Mouse (Mus musculus) embryonic stem cell, embryonic (primary cell): Measurements from ENCODE around the gene Gm10643.

Source experiments
- CTCF ChIA-PET, 4 experiments: fragments of 300-600 bp in 2 of 4; fragments of 350-600 bp in 2 of 4; sonication (Branson Sonifier 250); formaldehyde crosslinking; loops; one replicate each; lab custom pipeline; 2022; ENCODE audit warnings: inconsistent platforms in 2 of 4; lab: Charles Lee
- POLR2A ChIA-PET, 4 experiments: fragments of 300-600 bp in 2 of 4; fragments of 350-600 bp in 2 of 4; sonication (Branson Sonifier 250); formaldehyde crosslinking; loops; one replicate each; lab custom pipeline; 2022; ENCODE audit warnings: antibody characterized with exemption in 4 of 4, inconsistent platforms in 1 of 4; lab: Charles Lee

The Gm10643 gene

GRCm38 (mm10) chr8:84065037-84065436 is at the start of gene Gm10643:
Gene Gm10643 (minus strand): TSS chr8:84065137.
- ChIA-PET CTCF (interaction anchor here in 2 of 4 experiments (1.3 to 1.5 kb wide), 3 partner anchors 26 kb away, joined by 3 to 5 read pairs (median 3); no protein-coding TSS in a partner anchor), POLR2A (interaction anchor here in 2 of 4 experiments (0.8 to 4.5 kb wide), 6 partner anchors 7 to 64 kb away, joined by 3 to 88 read pairs (median 15); partner anchors contain the start of genes 1700067K01Rik (in 1 of the 2), Il27ra (in 1 of the 2) and Rln3 (in 1 of the 2))

GRCm38 (mm10) chr8:84106216-84107040 is 41.5 kb upstream of the Gm10643 start:
- ChIA-PET POLR2A (interaction anchor here in 3 of 4 experiments (0.6 to 2.5 kb wide), 8 partner anchors 11 to 254 kb away, joined by 3 to 14 read pairs (median 6); partner anchors contain the start of gene Podnl1 (in 1 of the 3)), CTCF (interaction anchor here in 1 of 4 experiments (0.6 kb wide), 1 partner anchor 207 kb away, joined by 3 read pairs; no protein-coding TSS in a partner anchor)

DNA sequence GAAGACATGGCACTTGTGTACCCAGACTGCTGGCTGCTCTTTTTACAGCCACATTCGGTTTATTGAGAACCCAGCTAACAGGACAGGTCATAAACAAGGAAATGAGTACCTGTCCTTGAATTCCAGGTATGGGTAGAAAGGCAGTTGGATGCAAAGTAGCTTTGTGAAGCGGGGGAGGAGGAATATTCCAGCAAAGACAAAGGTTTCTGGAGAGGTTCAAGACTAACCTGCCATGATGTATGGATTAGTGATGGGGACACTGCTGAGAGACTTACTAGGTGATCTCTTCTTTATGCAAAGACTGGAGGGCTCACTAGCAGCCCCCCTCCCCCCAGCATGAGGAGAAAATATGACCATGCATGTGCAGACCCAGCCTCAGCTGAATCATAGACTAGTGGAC is 40.7 kb upstream of the Gm10643 start:
- CTCF ChIA-PET: interaction anchor here in 1 of 4 experiments (0.6 kb wide), 1 partner anchor 823 kb away, joined by 5 read pairs; no protein-coding TSS in a partner anchor
- POLR2A ChIA-PET: interaction anchor here in 3 of 4 experiments (1.2 to 3.2 kb wide), 17 partner anchors 9 to 396 kb away, joined by 3 to 18 read pairs (median 7); partner anchors contain the start of genes Ccdc130 (in 1 of the 3) and Podnl1 (in 1 of the 3)

- CTCF ChIA-PET: interaction anchor here in 3 of 4 experiments (0.6 to 1.7 kb wide), 22 partner anchors 8 to 824 kb away, joined by 3 to 9 read pairs (median 4); partner anchors contain the start of genes Asf1b (in 1 of the 3), Ccdc130 (in 1 of the 3), Gm10644 (in 1 of the 3) and Il27ra (in 1 of the 3)
Measured at GRCm38 (mm10) chr8:84104697-84105609, 40.0 kb upstream of the Gm10643 start, which contains the start of gene Dcaf15. Gene Dcaf15 (minus strand): TSS chr8:84104768.

DNA sequence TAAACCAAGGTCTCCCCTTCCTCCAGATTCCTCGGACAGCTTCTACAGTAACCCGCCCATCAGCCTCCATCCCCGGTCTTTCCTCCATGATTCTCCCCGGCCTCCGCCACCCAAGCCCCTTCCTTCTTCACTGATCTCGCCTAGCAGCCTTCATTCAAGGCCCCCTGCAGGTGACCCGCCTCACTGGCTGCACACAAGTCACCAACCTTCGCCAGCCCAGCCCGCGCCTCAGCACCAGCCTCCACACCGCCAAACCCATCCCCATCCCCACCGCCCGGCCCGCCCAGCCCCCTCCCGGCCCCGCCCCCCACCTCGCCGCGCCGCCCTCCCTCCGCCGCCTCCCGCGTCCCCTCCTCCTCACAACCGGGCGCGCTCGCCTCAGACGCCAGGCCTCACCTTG is 39.3 kb upstream of the Gm10643 start:
- POLR2A ChIA-PET: interaction anchor here (0.6 to 3.2 kb wide), 101 partner anchors 8 to 1401 kb away, joined by 3 to 59 read pairs (median 4); partner anchors contain the start of genes Rfx1 (in 3 of the 4), 4930432K21Rik (in 2 of the 4), Mri1 (in 2 of the 4) and Rln3 (in 2 of the 4)
- CTCF ChIA-PET: interaction anchor here in 3 of 4 experiments (0.6 to 1.7 kb wide), 21 partner anchors 8 to 626 kb away, joined by 3 to 9 read pairs (median 4); partner anchors contain the start of genes Asf1b (in 1 of the 3), Ccdc130 (in 1 of the 3), Gm10644 (in 1 of the 3) and Il27ra (in 1 of the 3)

More at GRCm38 (mm10) chr8:84104697-84105609, 40.0 kb upstream of the Gm10643 start, which contains the start of gene Dcaf15:
- POLR2A ChIA-PET: interaction anchor here (0.6 to 3.2 kb wide), 107 partner anchors 8 to 1400 kb away, joined by 3 to 59 read pairs (median 4); partner anchors contain the start of genes Rfx1 (in 3 of the 4), 4930432K21Rik (in 2 of the 4), Mri1 (in 2 of the 4) and Rln3 (in 2 of the 4)

- CTCF ChIA-PET: interaction anchor here in 3 of 4 experiments (0.8 to 1.7 kb wide), 3 partner anchors 22 to 65 kb away, joined by 3 to 6 read pairs (median 3); no protein-coding TSS in a partner anchor
Measured at GRCm38 (mm10) chr8:84103601-84104000, 38.7 kb upstream of the Gm10643 start.

GRCm38 (mm10) chr8:84101476-84102270 is 36.7 kb upstream of the Gm10643 start:
- ChIA-PET CTCF (interaction anchor here in 1 of 4 experiments (0.5 kb wide), 1 partner anchor 10 kb away, joined by 4 read pairs; no protein-coding TSS in a partner anchor), POLR2A (interaction anchor here in 3 of 4 experiments (0.5 to 1.6 kb wide), 4 partner anchors 10 to 139 kb away, joined by 3 read pairs; partner anchors contain the start of gene Rfx1 (in 1 of the 3))

More at GRCm38 (mm10) chr8:84103601-84104000, 38.7 kb upstream of the Gm10643 start:
- POLR2A ChIA-PET: interaction anchor here in 3 of 4 experiments (0.9 to 3.2 kb wide), 25 partner anchors 8 to 379 kb away, joined by 3 to 59 read pairs (median 8); partner anchors contain the start of genes Rfx1 (in 2 of the 3), 4930432K21Rik (in 1 of the 3), Cc2d1a (in 1 of the 3) and Ccdc130 (in 1 of the 3)

DNA sequence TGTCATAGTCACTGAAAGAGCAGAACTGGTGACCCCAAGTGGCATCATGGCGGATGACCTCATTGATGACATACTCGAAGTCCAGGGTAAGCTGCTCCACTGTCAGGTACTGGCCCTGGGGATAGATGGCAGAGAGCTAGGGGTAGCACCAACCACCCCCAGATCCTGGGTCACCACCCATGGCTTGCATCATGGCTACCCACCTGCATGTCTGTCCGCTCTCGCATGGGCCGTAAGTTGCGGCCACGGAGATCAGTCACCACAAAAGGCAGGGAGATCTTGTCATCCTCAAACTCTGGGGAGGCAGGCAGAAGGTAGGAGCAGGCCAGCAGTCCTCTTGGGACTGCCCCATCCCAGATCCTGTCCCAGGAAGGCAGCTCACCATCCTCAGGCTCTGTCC is 33.4 kb upstream of the Gm10643 start:
- CTCF ChIA-PET: interaction anchor here in 1 of 4 experiments (1.4 kb wide), 1 partner anchor 29 kb away, joined by 4 read pairs; no protein-coding TSS in a partner anchor
- POLR2A ChIA-PET: interaction anchor here in 1 of 4 experiments (0.6 kb wide), 1 partner anchor 172 kb away, joined by 3 read pairs; no protein-coding TSS in a partner anchor

GRCm38 (mm10) chr8:84096061-84096460 is 31.1 kb upstream of the Gm10643 start:
- CTCF ChIA-PET: interaction anchor here in 3 of 4 experiments (0.5 to 0.9 kb wide), 4 partner anchors 26 to 471 kb away, joined by 3 to 9 read pairs (median 3); no protein-coding TSS in a partner anchor
- POLR2A ChIA-PET: interaction anchor here (0.7 to 2.8 kb wide), 24 partner anchors 8 to 383 kb away, joined by 3 to 27 read pairs (median 4); partner anchors contain the start of genes Dcaf15 (in 4 of the 4), Rfx1 (in 2 of the 4), Asf1b (in 1 of the 4) and Gm10644 (in 1 of the 4)

GRCm38 (mm10) chr8:84090585-84090984 is 25.6 kb upstream of the Gm10643 start:
- CTCF ChIA-PET: no interaction called here

DNA sequence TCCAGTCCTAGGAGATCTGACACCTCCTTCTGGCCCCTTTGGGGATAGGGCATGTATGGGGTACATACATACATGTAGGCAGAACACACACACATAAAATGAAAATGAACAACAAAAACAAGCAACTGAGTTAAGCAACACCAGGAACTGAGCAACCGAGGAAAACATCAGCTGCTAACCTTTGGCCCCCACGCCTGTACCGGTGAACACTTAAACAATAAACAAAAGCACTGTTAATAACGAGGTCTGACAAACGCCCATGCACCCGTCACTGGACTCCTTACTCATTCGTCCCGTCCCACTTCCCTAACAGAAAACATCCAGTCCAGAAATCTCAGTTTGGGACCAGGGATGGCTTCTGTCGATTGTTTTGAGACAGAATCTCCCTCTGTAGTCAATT is 24.3 kb upstream of the Gm10643 start:
- POLR2A ChIA-PET: interaction anchor here in 1 of 4 experiments (0.6 to 1.8 kb wide), 3 partner anchors 14 to 45 kb away, joined by 3 to 5 read pairs (median 4); partner anchors contain the start of gene Dcaf15
- CTCF ChIA-PET: no interaction called here

More at GRCm38 (mm10) chr8:84090585-84090984, 25.6 kb upstream of the Gm10643 start:
- POLR2A ChIA-PET: interaction anchor here in 3 of 4 experiments (0.5 to 1.8 kb wide), 7 partner anchors 14 to 456 kb away, joined by 3 to 6 read pairs (median 4); partner anchors contain the start of genes Dcaf15 (in 1 of the 3), Gm10643 (in 1 of the 3) and Rfx1 (in 1 of the 3)

DNA sequence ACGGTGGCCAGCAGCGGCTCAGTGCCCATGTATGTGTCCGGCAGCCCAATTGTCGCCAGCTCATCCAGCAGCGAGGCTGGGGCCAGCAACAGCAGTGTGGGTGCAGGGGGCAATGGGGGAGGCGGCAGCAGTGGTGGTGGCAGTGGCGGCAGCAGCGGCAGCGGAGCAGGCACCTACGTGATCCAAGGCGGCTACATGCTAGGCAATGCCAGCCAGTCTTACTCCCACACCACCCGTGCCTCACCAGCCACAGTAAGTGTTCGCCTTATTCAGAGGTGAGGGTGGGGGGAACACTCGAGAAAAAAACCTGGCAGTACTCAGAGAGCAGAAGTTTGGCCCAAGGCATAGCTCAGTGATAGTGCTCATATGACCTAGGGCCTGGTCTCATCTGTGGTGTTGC is 22.9 kb upstream of the Gm10643 start:
- ChIA-PET CTCF (interaction anchor here in 2 of 4 experiments (0.6 to 1.0 kb wide), 3 partner anchors 17 to 166 kb away, joined by 3 to 4 read pairs (median 3); partner anchors contain the start of genes Dcaf15 (in 1 of the 2) and Podnl1 (in 1 of the 2)), POLR2A (interaction anchor here in 2 of 4 experiments (1.1 to 1.9 kb wide), 8 partner anchors 9 to 21 kb away, joined by 3 to 8 read pairs (median 5); partner anchors contain the start of genes Dcaf15 (in 2 of the 2) and Rfx1 (in 2 of the 2))

GRCm38 (mm10) chr8:84087156-84087555 is 22.2 kb upstream of the Gm10643 start:
- ChIA-PET CTCF (interaction anchor here in 1 of 4 experiments (0.9 kb wide), 1 partner anchor 18 kb away, joined by 3 read pairs; the partner anchor contains the start of gene Dcaf15), POLR2A (interaction anchor here in 2 of 4 experiments (1.1 to 1.9 kb wide), 5 partner anchors 10 to 21 kb away, joined by 3 to 8 read pairs (median 6); partner anchors contain the start of genes Dcaf15 (in 1 of the 2) and Rfx1 (in 1 of the 2))

DNA sequence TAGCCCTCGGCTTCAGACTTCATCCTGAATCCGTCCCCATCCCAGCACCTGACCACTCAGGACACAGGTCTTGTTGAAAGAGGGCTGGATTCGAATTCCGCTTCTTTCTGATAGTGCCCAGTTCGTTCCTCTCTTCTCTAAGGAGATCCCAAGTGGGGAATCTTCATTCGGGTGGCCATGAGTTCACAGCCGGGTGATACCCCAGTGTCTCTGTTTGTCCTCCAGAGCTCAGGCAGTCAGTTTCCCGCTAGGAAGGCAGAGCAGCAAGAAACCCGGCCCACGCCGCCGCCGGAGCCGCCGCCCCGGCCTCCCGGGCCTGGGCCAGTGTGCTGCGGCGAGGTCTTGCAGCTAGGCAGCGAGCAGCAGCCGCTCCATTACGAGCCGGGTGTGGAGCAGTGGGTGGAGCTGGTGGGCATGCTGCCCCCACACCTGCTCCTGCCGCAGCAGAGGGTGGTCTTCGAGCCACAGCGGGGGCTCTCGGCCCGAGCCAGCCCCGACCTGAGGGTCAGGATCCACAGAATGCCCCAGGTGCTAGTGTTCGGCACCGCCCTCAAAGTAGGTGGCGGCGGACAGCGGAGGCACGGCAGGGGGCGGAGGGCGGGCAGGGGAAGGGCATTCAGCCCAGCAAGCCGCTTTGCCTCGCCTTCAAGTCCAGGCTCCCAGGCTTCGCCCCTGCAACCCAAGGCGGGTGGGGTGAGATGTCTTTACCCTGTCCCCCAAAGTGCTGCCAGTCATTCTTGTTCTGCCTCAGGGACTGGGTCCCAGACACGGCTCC is 19.6 kb upstream of the Gm10643 start:
- CTCF ChIA-PET: interaction anchor here (0.5 to 2.0 kb wide), 7 partner anchors 17 to 345 kb away, joined by 3 to 4 read pairs (median 3); no protein-coding TSS in a partner anchor
- POLR2A ChIA-PET: interaction anchor here in 3 of 4 experiments (0.5 to 1.7 kb wide), 13 partner anchors 9 to 118 kb away, joined by 3 to 13 read pairs (median 4); partner anchors contain the start of genes Dcaf15 (in 1 of the 3) and Rfx1 (in 1 of the 3)
